Mouse (Mus musculus) lung, adult 18-20 months (tissue): Measurements from ENCODE around the gene Fosl1.

Source experiments
- DNase-seq, 2 experiments: peaks; one replicate each; pipeline ENCODE4 v3.0.0; 2022; ENCODE audit warnings: mixed read lengths in 2 of 2

Gene Fosl1

GRCm38 (mm10) chr19:5424782-5425741, 22.3 kb upstream of the Fosl1 start, which contains the start of the genes Drap1 and AI837181:
Gene Drap1 (minus strand): TSS chr19:5424979.
Gene AI837181 (plus strand): TSS chr19:5425144.
- DNase-seq = peak; percentile 91 to 93

- no peak for DNase-seq
Observed at GRCm38 (mm10) chr19:5425906-5426565, 21.3 kb upstream of the Fosl1 start.

GRCm38 (mm10) chr19:5426640-5427290, 20.6 kb upstream of the Fosl1 start:
- no peak for DNase-seq

GRCm38 (mm10) chr19:5428083-5428482, 19.3 kb upstream of the Fosl1 start:
- no peak for DNase-seq

GRCm38 (mm10) chr19:5429219-5429618, 18.1 kb upstream of the Fosl1 start:
- no peak for DNase-seq

- DNase-seq = peak; percentile 53 to 63
Observed at GRCm38 (mm10) chr19:5429806-5430205, 17.5 kb upstream of the Fosl1 start.

- DNase-seq = no peak
Observed at GRCm38 (mm10) chr19:5430408-5430807, 16.9 kb upstream of the Fosl1 start.

GRCm38 (mm10) chr19:5431911-5432464, 15.4 kb upstream of the Fosl1 start:
- DNase-seq = peak; percentile 70 to 83

GRCm38 (mm10) chr19:5432992-5433852, 14.1 kb upstream of the Fosl1 start:
- DNase-seq = peak; percentile 52 to 69

GRCm38 (mm10) chr19:5433951-5434350, 13.4 kb upstream of the Fosl1 start:
- DNase-seq = no peak

GRCm38 (mm10) chr19:5444371-5444908, 2.9 kb upstream of the Fosl1 start:
- no peak for DNase-seq

GRCm38 (mm10) chr19:5444954-5445353, 2.4 kb upstream of the Fosl1 start:
- no peak for DNase-seq

GRCm38 (mm10) chr19:5445747-5446146, 1.6 kb upstream of the Fosl1 start:
- no peak for DNase-seq

- peak in 1 of 2 experiments; percentile 48 for DNase-seq
Observed at GRCm38 (mm10) chr19:5448354-5449150, 1.2 kb downstream of the Fosl1 start.

GRCm38 (mm10) chr19:5449673-5450072, 2.3 kb downstream of the Fosl1 start:
- no peak for DNase-seq

GRCm38 (mm10) chr19:5451766-5452165, 4.4 kb downstream of the Fosl1 start:
- DNase-seq = no peak

GRCm38 (mm10) chr19:5455037-5455436, 7.7 kb downstream of the Fosl1 start:
- no peak for DNase-seq

GRCm38 (mm10) chr19:5455568-5455967, 8.2 kb downstream of the Fosl1 start:
- no peak for DNase-seq

GRCm38 (mm10) chr19:5456241-5456921, 9.0 kb downstream of the Fosl1 start:
- peak; percentile 31 to 55 for DNase-seq
